8 mouse cellular contexts compared by ENCODE assay signal in the genomic region with DNA sequence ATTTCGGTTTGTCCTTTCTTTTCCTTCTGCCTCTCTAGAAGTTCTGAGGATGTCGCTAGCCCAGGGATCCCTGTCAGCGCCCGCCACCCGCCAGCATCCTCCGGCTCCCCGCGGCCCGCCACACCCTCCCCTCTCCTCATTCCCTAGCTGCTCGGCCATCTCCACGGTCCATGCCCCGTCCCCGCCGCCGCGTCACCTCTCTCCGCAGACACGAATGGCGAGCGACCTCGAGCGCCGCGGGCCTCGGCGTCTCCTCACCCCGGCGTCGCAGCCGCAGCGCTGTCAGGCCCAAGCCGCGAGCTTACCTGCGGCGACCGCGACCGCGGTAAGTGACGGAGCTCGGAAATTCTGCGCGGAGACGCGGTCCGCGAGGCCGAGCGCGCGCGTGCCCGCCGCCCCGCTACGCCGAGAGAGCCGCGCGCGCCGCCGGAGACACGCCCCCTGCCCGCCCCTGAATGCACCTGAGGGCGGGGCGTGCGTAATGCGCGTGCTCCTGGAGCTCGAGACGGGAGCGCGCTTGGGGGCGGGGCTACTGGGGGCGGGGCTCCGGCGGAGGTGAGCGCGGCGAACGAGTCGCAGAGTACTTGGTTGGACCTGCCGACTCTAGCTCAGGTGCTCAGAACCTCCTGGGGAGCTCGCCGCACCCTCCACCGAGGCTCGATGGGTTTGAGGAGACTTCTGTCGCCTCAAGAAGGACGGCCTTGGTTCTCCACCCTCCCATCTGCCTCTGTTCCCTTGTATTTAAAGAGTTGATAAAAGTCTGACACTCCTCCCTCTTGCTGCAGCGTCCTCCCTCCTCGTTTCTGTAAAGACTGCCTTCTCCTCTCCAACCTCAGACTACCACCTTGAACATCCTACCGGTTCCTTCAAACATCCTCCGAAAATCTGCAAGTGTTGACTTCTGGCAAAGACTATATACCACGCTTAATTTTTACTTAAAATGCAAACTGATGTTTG. TPM values are rescaled to one million over a fixed set of nuclear protein-coding genes. Genes with fewer than 3 reads are reported as not detected.
A peak's percentile ranks its signal among the peaks of the same experiment; 100 is the strongest.
DNase-seq lines count a peak whose midpoint lies in the region; ATAC-seq lines count a peak whose summit lies in the region.

Gene Abca5 (minus strand): TSS at position 428 of the 957 bp plus-strand sequence.

- H3K27ac ChIP-seq in hindbrain, embryonic 10.5 days, result peak within 1 kb of the TSS; percentile 83
- no peak within 1 kb of the TSS for H3K27ac ChIP-seq in lung, embryonic 16.5 days (ENCODE audit: low read length)

- no peaks in the 10 kb centered on the region; the same call in 1 of the 2 replicates for H3K4me1 ChIP-seq in hindbrain, embryonic 10.5 days (replicated peaks)
- H3K4me1 ChIP-seq in lung, embryonic 16.5 days (replicated peaks; ENCODE audit: control insufficient read depth, insufficient read depth, low read length), result no peaks in the 10 kb centered on the region; the same call in 1 of the 2 replicates

- no peaks in the 10 kb centered on the region for H3K9me3 ChIP-seq in hindbrain, embryonic 10.5 days
- no peaks in the 10 kb centered on the region for H3K9me3 ChIP-seq in lung, embryonic 16.5 days (ENCODE audit: control insufficient read depth, low read length)

- H3K36me3 ChIP-seq in hindbrain, embryonic 10.5 days, result no peaks in the 10 kb centered on the region
- H3K36me3 ChIP-seq in lung, embryonic 16.5 days (ENCODE audit: control insufficient read depth, insufficient read depth, low read length), result no peaks in the 10 kb centered on the region

- H3K4me2 ChIP-seq in lung, embryonic 16.5 days (ENCODE audit: low read depth, low read length), result peak within 1 kb of the TSS; percentile 86

- peak; percentile 95 for ATAC-seq in lung, embryonic 16.5 days (ENCODE audit: low read depth)

- peak; percentile 95 for DNase-seq in NIH3T3 (ENCODE audit: low read depth)
- DNase-seq in cerebellum, adult 9-11 months, result peak; percentile 89
- DNase-seq in frontal cortex, adult 2 months (ENCODE audit: extremely low spot score in 1 of 2, low spot score in 1 of 2), result peak; percentile 46 to 87
- peak; percentile 84 for DNase-seq in hindbrain, embryonic 10.5 days (ENCODE audit: low spot score)
- DNase-seq in layer of hippocampus, adult 9-10 months (ENCODE audit: low spot score), result peak; percentile 55
- peak; percentile 61 for DNase-seq in ovary, postnatal 10 days (ENCODE audit: low spot score)
- DNase-seq in thymus, postnatal 0 days (ENCODE audit: low spot score), result peak; percentile 90

- under 1% methylated on average over 95 of the region's 95 CpGs for WGBS in hindbrain, embryonic 10.5 days
- under 1% methylated on average over 89 of the region's 95 CpGs for WGBS in lung, embryonic 16.5 days

- H3K4me3 ChIP-seq in hindbrain, embryonic 10.5 days, result peak within 1 kb of the TSS; percentile 85
- H3K4me3 ChIP-seq in lung, embryonic 16.5 days (ENCODE audit: low read length), result peak within 1 kb of the TSS; percentile 85

- peak within 1 kb of the TSS; percentile 77 for H3K9ac ChIP-seq in lung, embryonic 16.5 days (ENCODE audit: low read length)

- H3K27me3 ChIP-seq in hindbrain, embryonic 10.5 days (ENCODE audit: insufficient read depth, poor library complexity, severe bottlenecking), result peaks cover 35% of the 10 kb centered on the region
- H3K27me3 ChIP-seq in lung, embryonic 16.5 days (ENCODE audit: control insufficient read depth, insufficient read depth, low read depth, low read length), result 0 out of 2 replicates have a peak, but pooled peaks cover 2% of the 10 kb centered on the region

RNA-seq across cellular contexts. Expression of gene Abca5, which starts in this region (rescaled TPM):
- 11.0 and 12.5 TPM in 2 replicates for polyA plus RNA-seq in frontal cortex, adult 2 months (2012; rRNA removed)
- polyA plus RNA-seq in hindbrain, embryonic 10.5 days (2016; fragmentation: Nextera tagmentation; extraction: Ambion mirVana), result 2.5 and 2.6 TPM in 2 replicates
- polyA plus RNA-seq in lung, embryonic 16.5 days (2015; fragmentation: Nextera tagmentation; extraction: Ambion mirVana), result 4.2 and 4.4 TPM in 2 replicates
- 1.2 and 1.6 TPM in 2 replicates for polyA plus RNA-seq in thymus, postnatal 0 days (2015; fragmentation: Nextera tagmentation; extraction: Ambion mirVana)
